ENCODE assay signal across 29 mouse cellular contexts in genomic region chr5:16724820-16725219, GRCm38 (mm10).
A peak's percentile ranks its signal among the peaks of the same experiment; 100 is the strongest.
DNase-seq lines count a peak whose midpoint lies in the region; ATAC-seq lines count a peak whose summit lies in the region.
"Had no signal": no experiment of that assay in that cellular context is flagged by ENCODE, and none has a peak within 500 bp of the region (broad histone marks: within the 10 kb centered on the region; RNA-seq: fewer than 3 reads in every experiment).

No protein-coding gene starts in this region.

- DNase-seq in embryonic facial prominence, embryonic 14.5 days (ENCODE audit: low spot score) = peak; percentile 49
- no peak for DNase-seq in embryonic facial prominence, embryonic 10.5 days (ENCODE audit: low spot score)
- DNase-seq in midbrain, embryonic 11.5 days (ENCODE audit: low spot score, missing footprints) = peak; percentile 39
- DNase-seq in fibroblast of lung, adult 2 months (ENCODE audit: low read depth) = peak; percentile 23
- DNase-seq: adrenal gland, adult 2 months; adrenal gland, postnatal 14 days; cerebellum, adult 11-12 months; cerebellum, adult 8-10 months; cerebellum, postnatal 10 days; cerebellum, postnatal 36 days; embryo, embryonic 11 days; forebrain, postnatal 0 days; gastrocnemius, postnatal 10 days; gastrocnemius, postnatal 36 days; heart, adult 2 months; heart, postnatal 14 days; heart, postnatal 4 days had no signal

- no peak for ATAC-seq in embryonic facial prominence, embryonic 14.5 days (ENCODE audit: low read depth)
- ATAC-seq in midbrain, embryonic 11.5 days (ENCODE audit: low FRiP score) = no peak
- no peak for ATAC-seq in midbrain, embryonic 13.5 days
- no peak for ATAC-seq in forebrain, embryonic 12.5 days (ENCODE audit: low FRiP score)
- no peak for ATAC-seq in inflammation-experienced regulatory T-cells, adult 6 months
- ATAC-seq: forebrain, embryonic 14.5 days; forebrain, postnatal 0 days; intestine, embryonic 15.5 days; Patski had no signal

- no peak overlapping the region for H3K4me3 ChIP-seq in embryonic facial prominence, embryonic 14.5 days (ENCODE audit: low read depth, low read length)
- no peak overlapping the region for H3K4me3 ChIP-seq in embryonic facial prominence, embryonic 10.5 days
- no peak overlapping the region for H3K4me3 ChIP-seq in midbrain, embryonic 11.5 days (ENCODE audit: low read depth, low read length)
- H3K4me3 ChIP-seq in midbrain, embryonic 13.5 days (replicated peaks) = no peak overlapping the region
- no peak overlapping the region for H3K4me3 ChIP-seq in forebrain, embryonic 12.5 days (replicated peaks)
- H3K4me3 ChIP-seq: embryonic facial prominence, embryonic 15.5 days; erythroblast, embryonic 14.5 days; forebrain, embryonic 10.5 days; heart, adult 2 months; heart, embryonic 10.5 days; heart, embryonic 13.5 days; hindbrain, embryonic 15.5 days; intestine, embryonic 15.5 days had no signal

- H3K27ac ChIP-seq in embryonic facial prominence, embryonic 14.5 days (replicated peaks; ENCODE audit: low read depth, low read length) = no peak overlapping the region
- H3K27ac ChIP-seq in embryonic facial prominence, embryonic 10.5 days (replicated peaks) = no peak overlapping the region
- H3K27ac ChIP-seq in midbrain, embryonic 11.5 days (ENCODE audit: low read depth, low read length) = no peak overlapping the region
- H3K27ac ChIP-seq in midbrain, embryonic 13.5 days = no peak overlapping the region
- H3K27ac ChIP-seq in forebrain, embryonic 12.5 days = no peak overlapping the region
- H3K27ac ChIP-seq: embryonic facial prominence, embryonic 15.5 days; forebrain, embryonic 10.5 days; heart, adult 2 months; heart, embryonic 10.5 days; heart, embryonic 13.5 days; hindbrain, embryonic 15.5 days; intestine, embryonic 15.5 days had no signal

- H3K9me3 ChIP-seq in embryonic facial prominence, embryonic 14.5 days (ENCODE audit: control insufficient read depth, low read length) = no peaks in the 10 kb centered on the region
- no peaks in the 10 kb centered on the region for H3K9me3 ChIP-seq in embryonic facial prominence, embryonic 10.5 days
- H3K9me3 ChIP-seq in midbrain, embryonic 11.5 days (ENCODE audit: control insufficient read depth, low read length) = no peaks in the 10 kb centered on the region
- no peaks in the 10 kb centered on the region for H3K9me3 ChIP-seq in midbrain, embryonic 13.5 days
- H3K9me3 ChIP-seq in forebrain, embryonic 12.5 days = no peaks in the 10 kb centered on the region
- H3K9me3 ChIP-seq: embryonic facial prominence, embryonic 15.5 days; forebrain, embryonic 10.5 days; heart, embryonic 10.5 days; hindbrain, embryonic 15.5 days; intestine, embryonic 15.5 days had no signal

- H3K4me2 ChIP-seq in embryonic facial prominence, embryonic 14.5 days (ENCODE audit: low read depth, low read length) = no peak overlapping the region
- H3K4me2 ChIP-seq in midbrain, embryonic 11.5 days = no peak overlapping the region
- H3K4me2 ChIP-seq in midbrain, embryonic 13.5 days (replicated peaks) = no peak overlapping the region
- H3K4me2 ChIP-seq in forebrain, embryonic 12.5 days = no peak overlapping the region
- H3K4me2 ChIP-seq: embryonic facial prominence, embryonic 15.5 days; heart, embryonic 13.5 days; hindbrain, embryonic 15.5 days; intestine, embryonic 15.5 days had no signal

- H3K4me1 ChIP-seq in embryonic facial prominence, embryonic 14.5 days (ENCODE audit: control insufficient read depth, insufficient read depth, low read length) = no peaks in the 10 kb centered on the region
- H3K4me1 ChIP-seq in embryonic facial prominence, embryonic 10.5 days = no peaks in the 10 kb centered on the region
- H3K4me1 ChIP-seq in midbrain, embryonic 11.5 days (ENCODE audit: control insufficient read depth, insufficient read depth, low read length) = no peaks in the 10 kb centered on the region
- H3K4me1 ChIP-seq in midbrain, embryonic 13.5 days (replicated peaks) = no peaks in the 10 kb centered on the region
- no peaks in the 10 kb centered on the region for H3K4me1 ChIP-seq in forebrain, embryonic 12.5 days
- H3K4me1 ChIP-seq: embryonic facial prominence, embryonic 15.5 days; forebrain, embryonic 10.5 days; heart, embryonic 10.5 days; heart, embryonic 13.5 days; hindbrain, embryonic 15.5 days; intestine, embryonic 15.5 days had no signal

- H3K36me3 ChIP-seq in embryonic facial prominence, embryonic 14.5 days (ENCODE audit: control insufficient read depth, insufficient read depth, low read length) = no peaks in the 10 kb centered on the region
- no peaks in the 10 kb centered on the region for H3K36me3 ChIP-seq in embryonic facial prominence, embryonic 10.5 days (replicated peaks)
- H3K36me3 ChIP-seq in midbrain, embryonic 11.5 days (ENCODE audit: control insufficient read depth, insufficient read depth, low read length) = no peaks in the 10 kb centered on the region
- H3K36me3 ChIP-seq in midbrain, embryonic 13.5 days = no peaks in the 10 kb centered on the region
- H3K36me3 ChIP-seq in forebrain, embryonic 12.5 days (replicated peaks) = no peaks in the 10 kb centered on the region
- H3K36me3 ChIP-seq: embryonic facial prominence, embryonic 15.5 days; forebrain, embryonic 10.5 days; heart, embryonic 10.5 days; heart, embryonic 13.5 days; hindbrain, embryonic 15.5 days; intestine, embryonic 15.5 days had no signal

- no peak overlapping the region for H3K9ac ChIP-seq in embryonic facial prominence, embryonic 14.5 days (ENCODE audit: low read depth, low read length)
- H3K9ac ChIP-seq in midbrain, embryonic 11.5 days (ENCODE audit: low read length) = no peak overlapping the region
- H3K9ac ChIP-seq in midbrain, embryonic 13.5 days (replicated peaks) = no peak overlapping the region
- H3K9ac ChIP-seq in forebrain, embryonic 12.5 days = no peak overlapping the region
- H3K9ac ChIP-seq: embryonic facial prominence, embryonic 15.5 days; forebrain, postnatal 0 days; heart, embryonic 13.5 days; hindbrain, embryonic 15.5 days; intestine, embryonic 15.5 days had no signal

- no peaks in the 10 kb centered on the region for H3K27me3 ChIP-seq in embryonic facial prominence, embryonic 14.5 days (replicated peaks; ENCODE audit: control insufficient read depth, insufficient read depth, low read length)
- no peaks in the 10 kb centered on the region for H3K27me3 ChIP-seq in embryonic facial prominence, embryonic 10.5 days (replicated peaks; ENCODE audit: low read depth, poor library complexity, severe bottlenecking)
- H3K27me3 ChIP-seq in midbrain, embryonic 11.5 days (ENCODE audit: control insufficient read depth, insufficient read depth, low read length) = no peaks in the 10 kb centered on the region
- H3K27me3 ChIP-seq in midbrain, embryonic 13.5 days = no peaks in the 10 kb centered on the region
- H3K27me3 ChIP-seq in forebrain, embryonic 12.5 days = no peaks in the 10 kb centered on the region
- H3K27me3 ChIP-seq: embryonic facial prominence, embryonic 15.5 days; heart, embryonic 13.5 days; hindbrain, embryonic 15.5 days; intestine, embryonic 15.5 days had no signal
